Mouse (Mus musculus) monocyte, adult 5-6 weeks (primary cell): ENCODE results near the gene Gper1. TPM values are rescaled to one million over a fixed set of nuclear protein-coding genes. Genes with fewer than 3 reads are reported as not detected.
"Not testable (repeated sequence)": the region's sequence is repeated elsewhere in the genome, so short reads cannot be mapped to it uniquely, and the experiment has no call there.

Experiments used
- ATAC-seq: fragments of 153-309, 156-312 bp; replicated peaks from 2 replicates; pipeline ENCODE4 v1.8.0; 2017; ENCODE audit warnings: mild to moderate bottlenecking; ENCODE audit not compliant: low TSS enrichment, insufficient number of reproducible peaks, severe bottlenecking, poor library complexity, low FRiP score
- total RNA-seq: library from RNA; stranded (forward); fragments of 200-1000, 200-491, 200-594 nt; gene quantifications from 3 replicates; pipeline ENCODE4 v1.2.3, GENCODE M21; 2017

Gene Gper1
- total RNA-seq, 1 experiment from 2014 or later = 1.3 TPM

DNA sequence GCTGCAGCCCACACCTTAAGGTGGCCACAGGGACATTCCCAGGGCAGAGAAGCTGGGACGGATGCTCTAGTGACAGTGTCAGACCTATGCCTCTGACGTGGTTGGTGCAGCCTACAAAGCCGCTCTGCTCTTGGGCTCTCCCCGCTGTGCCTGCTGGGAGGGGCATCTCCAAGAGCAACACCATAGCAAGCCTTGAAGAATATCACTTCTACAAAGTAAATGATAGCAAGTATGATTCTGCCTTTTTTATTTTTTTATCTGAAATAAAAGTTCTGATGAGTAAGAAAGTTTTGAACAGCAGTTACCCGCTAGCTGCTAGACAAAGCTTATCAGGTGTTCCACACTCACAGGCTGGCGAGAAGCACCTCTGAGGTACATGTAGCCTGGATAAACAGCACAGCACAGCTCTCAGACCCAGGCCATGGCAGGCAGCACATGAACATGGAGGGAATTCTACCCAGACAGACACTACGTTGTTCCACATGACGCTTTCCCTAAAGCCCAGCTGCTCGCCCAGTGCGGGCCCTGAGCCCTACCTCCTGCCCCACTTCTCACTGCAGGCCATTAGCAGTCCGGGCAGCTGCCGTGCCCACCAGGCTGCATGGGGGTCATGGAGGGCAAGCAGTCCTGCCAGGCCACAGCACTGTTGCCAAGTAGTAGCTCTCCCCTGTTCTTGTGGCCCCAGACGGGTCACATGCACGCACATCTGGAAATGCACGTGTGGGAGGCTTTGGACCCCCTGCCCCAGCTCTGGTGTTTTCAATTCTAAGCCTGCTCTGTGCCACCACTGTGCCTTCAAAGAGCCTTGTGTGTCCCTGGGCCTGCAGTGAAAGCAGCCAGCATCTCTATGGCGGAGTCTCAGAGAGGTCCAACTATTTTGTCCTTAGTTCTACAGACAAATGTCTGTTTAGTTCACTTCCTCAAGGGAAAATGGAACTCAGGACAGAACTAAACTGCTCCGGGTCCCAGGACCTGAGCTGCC, 34.0 kb upstream of the Gper1 start:
- no peak for ATAC-seq

DNA sequence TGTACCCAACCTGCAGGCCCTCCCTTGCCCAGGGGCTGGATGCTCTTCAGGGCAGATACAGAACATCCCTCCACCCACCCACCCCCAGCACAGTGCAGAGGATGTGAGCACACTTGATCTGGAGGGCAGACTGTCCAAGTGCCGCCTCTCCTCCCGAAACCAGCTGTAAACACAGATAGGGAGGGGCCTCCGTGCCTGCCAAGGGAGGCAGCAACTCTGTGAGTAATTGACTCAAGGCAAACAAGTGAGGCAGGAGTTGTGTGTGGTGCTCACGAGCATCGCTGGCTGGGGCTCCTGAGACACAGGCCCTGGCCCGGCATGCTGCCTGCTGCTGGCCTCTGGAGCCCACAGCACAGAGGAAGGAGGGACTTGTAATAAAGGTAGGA, 33.3 kb upstream of the Gper1 start:
- no peak for ATAC-seq

DNA sequence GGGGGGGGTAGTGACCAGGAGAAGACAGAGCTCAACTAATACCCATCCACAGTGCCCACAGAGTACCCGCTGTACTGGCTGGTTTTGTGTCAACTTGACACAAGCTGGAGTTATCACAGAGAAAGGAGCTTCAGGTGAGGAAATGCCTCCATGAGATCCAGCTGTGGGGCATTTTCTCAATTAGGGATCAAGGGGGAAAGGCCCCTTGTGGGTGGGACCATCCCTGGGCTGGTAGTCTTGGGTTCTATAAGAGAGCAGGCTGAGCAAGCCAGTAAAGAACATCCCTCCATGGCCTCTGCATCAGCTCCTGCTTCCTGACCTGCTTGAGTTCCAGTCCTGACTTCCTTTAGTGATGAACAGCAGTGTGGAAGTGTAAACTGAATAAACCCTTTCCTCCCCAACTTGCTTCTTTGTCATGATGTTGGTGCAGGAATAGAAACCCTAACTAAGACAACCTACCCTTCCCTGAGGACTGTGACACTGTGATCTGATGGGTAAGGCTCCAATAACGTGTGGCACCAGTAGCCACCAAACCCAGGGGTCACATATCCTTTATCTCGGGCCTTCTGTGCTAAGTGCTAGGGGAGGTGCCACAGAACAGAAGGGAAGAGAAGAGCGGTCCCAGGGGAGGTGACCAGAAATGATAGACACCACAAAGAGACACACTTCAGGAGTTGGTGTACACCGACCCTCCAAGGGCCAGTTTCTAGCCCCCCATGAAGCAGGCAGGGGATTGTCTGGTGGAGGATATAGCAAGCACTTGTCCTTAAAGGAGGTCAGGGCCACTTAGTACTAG, 32.4 kb upstream of the Gper1 start:
- not testable (repeated sequence) for ATAC-seq

DNA sequence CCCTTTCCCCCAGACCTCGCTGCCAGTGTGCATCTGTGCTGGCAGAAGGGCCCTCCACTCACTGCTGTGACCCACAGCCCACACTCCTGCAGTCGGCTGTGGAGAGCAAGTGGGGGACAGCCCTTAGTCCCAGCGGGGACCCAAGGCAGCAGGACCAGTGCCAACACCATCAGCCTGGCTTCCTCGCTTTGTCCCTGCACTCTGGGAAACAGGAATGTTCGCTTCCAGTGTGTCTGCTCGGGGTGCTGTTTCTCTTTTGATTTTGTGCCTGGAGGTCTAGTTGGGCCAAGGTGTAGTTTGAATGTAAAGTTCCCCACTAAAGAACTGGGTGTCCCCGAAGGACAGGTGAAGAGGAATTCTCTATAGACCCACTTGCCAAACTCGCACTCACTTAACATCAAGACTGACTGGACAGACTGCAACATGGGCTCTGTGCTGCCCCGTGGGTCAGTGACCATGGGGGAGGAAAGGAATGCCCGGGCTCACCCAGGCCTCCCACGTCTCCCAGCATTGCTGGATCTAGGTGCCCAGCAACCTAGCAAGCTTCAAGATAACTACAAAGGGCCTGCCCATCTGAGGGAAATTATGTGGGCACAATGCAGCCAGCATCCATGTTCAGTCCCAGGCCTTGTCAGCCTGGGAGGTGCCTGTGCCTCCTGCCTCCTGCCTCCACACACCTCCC, 31.5 kb upstream of the Gper1 start:
- no peak for ATAC-seq

DNA sequence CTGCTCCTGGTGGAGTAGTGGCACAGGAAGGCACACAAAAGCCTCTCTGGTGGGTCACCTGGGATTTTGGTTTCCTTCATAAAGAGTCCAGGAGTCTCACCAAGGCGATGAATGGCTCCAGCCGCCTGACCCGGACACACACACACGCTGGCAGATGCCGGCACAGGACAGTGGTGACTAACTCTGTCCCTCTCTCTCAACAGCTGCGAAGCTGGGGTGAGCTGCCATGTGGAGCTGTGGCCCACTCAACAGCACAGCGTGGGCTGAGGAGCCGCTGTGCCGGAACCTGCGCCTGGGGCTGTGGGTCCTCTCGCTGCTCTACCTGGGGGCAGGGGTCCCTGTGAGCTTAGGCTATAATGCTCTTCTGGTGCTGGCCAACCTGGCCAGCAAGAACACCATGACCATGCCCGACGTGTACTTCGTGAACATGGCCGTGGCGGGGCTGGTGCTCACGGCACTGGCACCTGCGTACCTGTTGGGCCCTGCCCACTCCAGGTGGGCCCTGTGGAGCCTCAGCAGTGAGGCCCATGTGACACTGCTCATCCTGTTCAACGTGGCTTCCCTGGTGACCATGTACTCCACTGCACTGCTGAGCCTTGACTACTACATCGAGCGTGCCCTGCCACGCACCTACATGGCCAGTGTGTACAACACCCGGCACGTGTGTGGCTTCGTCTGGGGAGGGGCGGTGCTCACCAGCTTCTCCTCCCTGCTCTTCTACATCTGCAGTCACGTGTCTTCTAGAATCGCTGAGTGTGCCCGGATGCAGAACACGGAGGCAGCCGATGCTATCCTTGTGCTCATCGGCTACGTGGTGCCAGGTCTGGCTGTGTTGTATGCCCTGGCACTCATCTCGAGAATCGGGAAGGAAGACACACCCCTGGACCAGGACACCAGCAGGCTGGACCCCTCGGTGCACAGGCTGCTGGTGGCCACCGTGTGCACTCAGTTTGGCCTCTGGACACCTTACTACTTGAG, 30.4 kb upstream of the Gper1 start:
- ATAC-seq = no peak

DNA sequence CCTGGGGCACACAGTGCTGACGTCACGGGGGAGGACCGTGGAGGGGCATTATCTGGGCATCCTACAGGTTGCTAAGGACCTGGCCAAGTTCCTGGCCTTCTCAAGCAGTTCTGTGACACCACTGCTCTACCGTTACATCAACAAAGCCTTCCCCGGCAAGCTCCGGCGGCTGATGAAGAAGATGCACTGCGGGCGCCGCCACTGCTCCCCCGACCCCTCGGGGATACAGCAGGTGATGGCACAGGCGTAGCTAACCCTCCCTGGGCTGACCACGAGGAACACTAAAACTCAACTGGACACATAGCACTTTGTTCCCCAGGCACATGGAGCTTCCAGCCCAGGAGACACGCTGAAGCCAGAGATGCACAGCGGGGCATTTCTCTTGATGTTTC, 29.8 kb upstream of the Gper1 start:
- no peak for ATAC-seq

DNA sequence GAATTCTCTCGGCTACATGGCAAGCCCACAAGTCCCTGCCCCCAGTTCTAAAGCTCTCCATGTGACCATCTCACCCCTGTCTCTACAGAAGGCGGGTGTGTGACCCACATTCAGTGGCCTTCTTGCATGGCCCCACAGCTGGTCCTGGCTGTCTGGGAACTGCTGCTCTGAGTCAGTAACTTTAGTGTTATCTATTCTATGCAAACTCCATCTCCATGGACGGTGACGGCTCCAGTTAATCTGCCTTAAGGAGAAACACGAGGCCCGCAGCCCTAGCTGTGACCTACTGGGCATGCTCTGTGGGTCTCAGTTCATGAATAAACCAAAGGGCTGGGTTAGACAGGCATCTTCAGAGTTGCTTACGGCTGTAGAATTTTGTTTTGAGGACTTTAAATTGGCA, 28.6 kb upstream of the Gper1 start:
- no peak for ATAC-seq

DNA sequence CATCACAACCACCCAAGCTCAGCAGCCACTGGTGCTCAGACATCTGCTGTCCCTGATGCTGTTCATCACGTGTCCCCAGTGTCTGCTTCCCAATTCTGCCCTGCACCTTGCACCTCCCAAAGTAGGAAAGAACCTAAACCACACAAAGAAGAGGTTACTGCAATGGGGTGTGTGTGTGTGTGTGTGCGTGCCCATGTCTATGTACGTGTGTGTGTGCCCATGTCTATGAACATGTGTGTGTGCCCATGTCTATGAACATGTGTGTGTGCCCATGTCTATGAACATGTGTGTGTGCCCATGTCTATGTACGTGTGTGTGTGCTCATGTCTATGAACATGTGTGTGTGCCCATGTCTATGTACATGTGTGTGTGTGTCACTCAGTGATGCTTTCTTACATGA, 27.4 kb upstream of the Gper1 start:
- no peak for ATAC-seq

DNA sequence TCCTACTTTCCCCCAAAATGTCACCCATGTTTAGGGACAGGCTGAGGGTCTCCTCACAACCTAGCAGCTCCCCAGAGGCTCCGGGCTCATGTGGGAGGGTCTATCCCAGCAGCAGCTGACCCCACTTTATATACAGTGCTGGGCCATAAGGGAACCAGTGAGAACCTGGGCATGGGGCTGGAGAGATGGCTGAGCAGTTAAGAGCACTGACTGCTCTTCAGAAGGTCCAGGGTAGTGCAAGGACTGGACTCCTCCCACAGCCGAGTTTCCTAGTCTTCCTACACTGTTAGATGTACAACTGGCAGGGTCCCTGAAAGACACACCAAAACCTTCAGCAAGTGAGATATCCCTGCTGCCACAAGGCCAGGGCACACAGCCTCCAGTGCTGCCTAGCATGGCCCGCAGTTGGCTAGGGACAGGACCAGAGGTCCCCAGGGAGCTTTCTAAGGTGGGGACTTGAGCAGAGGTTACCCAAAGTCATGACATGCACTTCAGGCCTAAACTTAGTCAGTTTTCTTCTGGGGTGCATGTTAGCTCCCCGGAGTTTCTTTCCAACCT, 25.5 kb upstream of the Gper1 start:
- ATAC-seq = no peak

DNA sequence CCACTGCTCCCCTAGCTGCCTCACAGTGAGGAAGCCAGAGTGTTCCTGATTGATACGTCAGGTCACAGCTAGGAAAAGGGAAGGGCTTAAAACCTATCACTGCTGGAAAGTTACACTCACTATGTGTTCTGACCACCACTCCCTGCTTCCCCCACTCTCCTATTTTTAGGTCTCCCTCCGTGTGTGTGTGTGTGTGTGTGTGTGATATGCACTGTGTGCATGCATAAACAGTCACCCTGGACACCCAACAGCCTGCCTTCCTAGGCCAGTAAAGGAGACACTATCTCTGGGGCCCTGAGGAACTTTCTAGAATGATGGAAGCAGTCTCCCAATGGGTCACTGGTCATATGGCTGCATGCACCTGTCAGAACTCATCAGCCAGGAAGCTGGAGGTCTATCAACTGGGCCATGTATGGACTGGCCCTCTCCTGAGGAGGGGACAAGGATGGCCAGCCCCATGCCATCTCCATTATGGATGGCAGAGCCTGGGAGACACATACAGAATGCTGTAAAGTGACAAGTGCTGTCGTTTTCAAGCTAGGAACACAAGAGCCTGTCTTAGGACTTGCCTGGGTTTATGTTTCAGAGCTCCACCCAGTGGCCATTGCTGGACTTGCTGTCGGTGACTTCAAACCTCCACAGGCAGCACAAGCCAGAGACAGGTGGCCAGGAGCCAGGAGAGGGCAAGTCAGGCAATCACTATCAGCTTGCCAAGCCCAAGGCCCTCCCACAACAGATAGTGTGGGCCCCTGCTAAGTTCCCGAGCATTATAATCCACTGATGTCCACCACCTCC, 24.8 kb upstream of the Gper1 start:
- peak; percentile 69 for ATAC-seq

DNA sequence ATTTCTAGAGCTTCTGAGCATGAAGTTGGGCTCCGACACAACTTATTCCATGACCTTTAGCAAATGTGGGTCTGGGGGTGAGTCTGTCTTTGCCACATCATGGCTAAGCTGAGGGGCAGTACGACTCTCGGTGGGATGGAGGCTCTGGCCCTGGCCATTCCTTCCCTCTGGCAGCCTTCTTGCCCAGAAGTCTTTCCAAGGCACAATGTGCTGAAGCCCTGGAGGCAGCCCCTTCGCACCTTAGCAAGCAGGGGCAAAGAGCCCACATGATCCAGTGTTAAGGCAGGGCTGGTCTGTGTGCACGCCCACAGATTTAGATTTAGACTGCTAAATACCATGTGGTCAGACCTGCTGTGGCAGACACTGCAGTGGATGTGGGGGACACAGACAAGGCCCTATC, 24.2 kb upstream of the Gper1 start:
- no peak for ATAC-seq

DNA sequence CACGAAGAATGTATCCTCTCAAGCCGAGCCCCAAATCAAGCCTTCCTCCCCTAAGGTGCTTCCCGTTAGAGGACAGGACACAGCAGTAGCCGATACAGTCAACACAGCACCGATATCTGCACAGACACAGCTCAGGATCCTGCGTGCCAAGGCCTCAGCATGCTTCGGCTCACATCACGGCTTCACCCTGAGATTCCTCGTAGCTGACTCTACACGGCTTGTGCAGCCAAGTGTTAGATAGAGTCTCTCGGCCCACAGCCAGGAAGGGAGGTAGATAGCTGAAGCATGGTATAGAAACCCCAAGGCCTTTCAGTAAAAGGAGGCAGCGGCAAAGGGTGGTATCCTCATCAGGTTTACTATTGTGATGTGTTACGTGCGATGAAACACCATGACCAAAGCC, 23.0 kb upstream of the Gper1 start:
- no peak for ATAC-seq

DNA sequence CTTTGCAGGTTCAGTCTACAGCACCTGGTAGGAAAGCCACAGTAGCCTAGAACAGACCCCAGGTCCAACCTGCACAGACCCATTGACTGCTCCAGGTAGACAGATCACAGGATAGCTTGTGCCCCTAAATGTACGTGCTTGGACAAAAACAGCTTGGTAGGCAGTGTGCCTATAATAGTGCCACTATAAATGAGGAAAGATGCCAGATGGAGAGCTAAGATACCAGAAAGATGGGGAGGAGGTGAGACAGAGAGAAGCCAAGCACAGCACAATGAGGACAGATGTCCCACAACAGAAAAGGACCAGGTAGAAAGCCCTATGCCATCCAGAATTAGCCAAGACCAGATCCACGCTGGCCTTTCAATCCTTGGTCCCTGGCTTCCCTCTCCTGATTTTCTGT, 20.8 kb upstream of the Gper1 start:
- ATAC-seq = no peak

DNA sequence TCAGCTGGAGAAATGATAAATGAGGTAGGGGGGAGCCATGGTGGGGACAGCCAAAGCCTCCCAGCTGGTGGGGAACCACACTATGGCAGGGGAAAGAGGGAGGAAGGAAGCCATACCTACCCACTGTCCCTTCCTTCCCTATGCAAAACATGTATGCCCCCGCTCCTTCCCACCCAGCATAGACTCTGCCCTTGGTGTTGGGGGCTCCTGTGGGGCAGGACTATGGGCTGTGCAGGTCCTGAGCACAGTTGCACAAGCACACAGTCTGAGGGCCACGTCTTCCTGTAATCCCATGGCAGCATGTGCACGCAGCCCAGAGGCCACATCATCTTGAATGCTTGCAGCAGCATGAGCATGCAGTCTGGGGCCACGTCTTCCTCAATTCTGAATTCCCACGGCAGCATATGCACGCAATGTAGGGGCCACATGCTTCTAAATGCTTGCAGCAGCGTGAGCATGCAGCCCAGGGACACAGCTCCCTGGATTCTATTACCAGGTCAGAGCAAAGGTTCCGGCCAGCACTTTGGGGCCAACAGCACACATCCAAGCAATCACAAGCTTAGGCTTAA, 19.2 kb upstream of the Gper1 start:
- peak; percentile 13 for ATAC-seq

DNA sequence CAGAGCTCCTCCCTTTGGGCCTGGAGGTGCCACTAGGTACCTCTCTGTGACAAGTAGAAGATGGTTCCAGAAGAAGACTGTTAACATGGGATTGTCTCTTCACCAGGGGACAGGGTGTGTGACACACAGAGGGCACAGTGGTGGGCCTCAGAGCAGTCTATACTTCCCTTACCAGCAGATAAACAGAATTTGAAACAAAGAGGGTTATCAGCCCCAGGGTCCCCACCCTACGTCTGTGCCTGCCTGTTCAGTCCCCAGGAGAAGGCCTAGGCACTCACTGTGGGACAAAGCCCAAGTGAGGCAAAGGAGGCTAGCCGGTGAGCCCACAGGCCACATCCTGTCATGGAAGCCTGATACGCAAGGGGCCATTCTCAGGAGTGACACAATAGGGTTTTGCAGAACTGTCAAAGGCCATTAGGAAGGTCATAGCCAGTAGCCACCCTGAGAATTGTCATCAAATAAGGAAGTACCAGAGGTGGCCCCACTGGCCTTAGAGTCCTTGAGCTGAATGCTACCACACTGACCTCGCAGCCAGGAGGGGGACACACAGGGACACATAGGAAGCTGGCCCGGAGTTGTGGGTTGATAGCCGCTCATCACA, 18.1 kb upstream of the Gper1 start, which contains the start of gene C130050O18Rik:
TSS of gene C130050O18Rik (plus strand) at position 480 of the 601 bp plus-strand sequence.
- peak; percentile 49 for ATAC-seq

DNA sequence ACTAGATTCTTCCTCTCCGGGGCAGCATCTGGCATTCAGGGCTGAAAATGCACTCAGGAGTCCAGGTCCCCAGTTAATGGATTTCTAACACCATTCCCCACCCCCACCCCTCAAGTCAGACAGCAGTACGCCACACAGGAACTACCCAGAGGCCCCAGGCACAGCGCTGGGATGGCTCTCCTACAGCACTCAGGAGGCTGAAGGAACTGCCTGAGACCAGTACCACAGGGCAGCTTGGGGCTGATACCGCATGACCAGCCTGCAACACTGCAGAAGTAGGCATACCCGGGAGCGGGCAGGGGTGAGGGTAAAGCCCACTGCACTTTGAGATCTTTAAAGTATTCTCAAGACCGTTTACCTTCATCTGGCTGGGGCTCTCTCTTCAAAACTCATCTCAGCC, 17.5 kb upstream of the Gper1 start:
- no peak for ATAC-seq
